Mouse (Mus musculus) intestine, embryonic 16.5 days (tissue): ENCODE data around the gene P4hb. TPM values are rescaled to one million over a fixed set of nuclear protein-coding genes. Genes with fewer than 3 reads are reported as not detected.
"Not testable (repeated sequence)": the region's sequence is repeated elsewhere in the genome, so short reads cannot be mapped to it uniquely, and the experiment has no call there.

Experiments
- ATAC-seq: fragments of 200-750 bp; cut with Nextera tagmentation; 2 replicates; pipeline ENCODE4 v1.8.0; 2017; ENCODE audit warnings: moderate TSS enrichment, moderate library complexity
- H3K27ac ChIP-seq: fragments of 300-500 bp; sonication (generic); 2 replicates; pipeline ENCODE4 v1.5.1; 2014; ENCODE audit warnings: mild to moderate bottlenecking, low read length
- H3K27me3 ChIP-seq: fragments of 300-500 bp; sonication (generic); replicated peaks from 2 replicates; pipeline ENCODE4 v1.6.1; 2014; ENCODE audit warnings: low read length, control low read depth, mixed read lengths; ENCODE audit not compliant: control insufficient read depth, insufficient read depth
- H3K36me3 ChIP-seq: fragments of 300-500 bp; sonication (generic); 2 replicates; pipeline ENCODE4 v1.6.1; 2014; ENCODE audit warnings: low read length, control low read depth; ENCODE audit not compliant: control insufficient read depth, insufficient read depth
- H3K4me1 ChIP-seq: fragments of 300-500 bp; sonication (generic); 2 replicates; pipeline ENCODE4 v1.6.1; 2014; ENCODE audit warnings: low read length, control low read depth, mixed read lengths; ENCODE audit not compliant: control insufficient read depth, insufficient read depth
- H3K4me2 ChIP-seq: fragments of 300-500 bp; sonication (generic); 2 replicates; pipeline ENCODE4 v1.6.1; 2014; ENCODE audit warnings: low read depth, low read length, control low read depth
- H3K4me3 ChIP-seq: fragments of 300-500 bp; sonication (generic); 2 replicates; pipeline ENCODE4 v1.5.1; 2014; ENCODE audit warnings: mild to moderate bottlenecking, low read length
- H3K9ac ChIP-seq: fragments of 300-500 bp; sonication (generic); 2 replicates; pipeline ENCODE4 v1.6.1; 2014; ENCODE audit warnings: low read depth, low read length
- H3K9me3 ChIP-seq: fragments of 300-500 bp; sonication (generic); 2 replicates; pipeline ENCODE4 v1.6.1; 2016; ENCODE audit warnings: low read length, control low read depth; ENCODE audit not compliant: control insufficient read depth
- WGBS: fragments of 180-500 bp; shearing (Covaris S2); extraction: QIAGEN DNeasy Blood & Tissue Kit; methylation state at CpG from one replicate; pipeline ENCODE4 v1.1.7; 2014; 5-methylcytosine and 5-hydroxymethylcytosine counted together
- polyA plus RNA-seq: library from polyadenylated mRNA; unstranded; fragments of >200 nt; fragmentation: Nextera tagmentation; extraction: Ambion mirVana; gene quantifications from 2 replicates; pipeline ENCODE4 v1.2.1, GENCODE M21; 2015

P4hb gene
- polyA plus RNA-seq, 1 experiment from 2014 or later, result 1,365 TPM

GRCm38 (mm10) chr11:120562949-120563348 is 10.1 kb downstream of the P4hb start:
- H3K36me3 ChIP-seq, result peaks cover 46% of the 10 kb centered on the region
- no peaks in the 10 kb centered on the region for H3K27me3 ChIP-seq
- no peak overlapping the region for H3K4me2 ChIP-seq
- 0 out of 2 replicates have a peak, but pooled peaks cover 4% of the 10 kb centered on the region for H3K4me1 ChIP-seq
- no peak overlapping the region for H3K27ac ChIP-seq
- no peak overlapping the region for H3K9ac ChIP-seq
- WGBS, result 95% methylated on average over 13 of the region's 13 CpGs
- no peaks in the 10 kb centered on the region for H3K9me3 ChIP-seq
- H3K4me3 ChIP-seq, result no peak overlapping the region
- ATAC-seq, result no peak

GRCm38 (mm10) chr11:120560952-120561728 is 11.9 kb downstream of the P4hb start:
- H3K4me3 ChIP-seq, result no peak overlapping the region
- H3K36me3 ChIP-seq, result peaks cover 46% of the 10 kb centered on the region
- ATAC-seq, result no peak
- H3K4me1 ChIP-seq, result no peaks in the 10 kb centered on the region
- H3K4me2 ChIP-seq, result no peak overlapping the region
- H3K27me3 ChIP-seq, result no peaks in the 10 kb centered on the region
- no peak overlapping the region for H3K27ac ChIP-seq
- no peaks in the 10 kb centered on the region for H3K9me3 ChIP-seq
- 93% methylated on average over 13 of the region's 13 CpGs for WGBS
- H3K9ac ChIP-seq, result no peak overlapping the region

- peaks cover 38% of the 10 kb centered on the region for H3K36me3 ChIP-seq
- H3K27me3 ChIP-seq, H3K9ac ChIP-seq, H3K4me2 ChIP-seq, H3K9me3 ChIP-seq, H3K4me1 ChIP-seq, ATAC-seq, H3K4me3 ChIP-seq, H3K27ac ChIP-seq: not testable (repeated sequence)
- WGBS, result 85% methylated on average over 6 of the region's 6 CpGs
These were observed 14.2 kb downstream of the P4hb start for GRCm38 (mm10) chr11:120558843-120559242.

GRCm38 (mm10) chr11:120555260-120555659 is 17.8 kb downstream of the P4hb start:
- H3K27ac ChIP-seq, result peak overlapping the region; percentile 43
- WGBS, result 66% methylated on average over 2 of the region's 2 CpGs
- H3K4me3 ChIP-seq, result no peak overlapping the region
- no peaks in the 10 kb centered on the region for H3K27me3 ChIP-seq
- H3K9ac ChIP-seq, result no peak overlapping the region
- peak; percentile 56; the same call in 1 of the 2 replicates for ATAC-seq
- peaks cover 10% of the 10 kb centered on the region for H3K36me3 ChIP-seq
- H3K9me3 ChIP-seq, result no peaks in the 10 kb centered on the region
- H3K4me2 ChIP-seq, result no peak overlapping the region
- H3K4me1 ChIP-seq, result peaks cover 3% of the 10 kb centered on the region

GRCm38 (mm10) chr11:120554834-120555233 is 18.2 kb downstream of the P4hb start:
- 71% methylated on average over 7 of the region's 7 CpGs for WGBS
- Histone ChIP-seq H3K9ac (no peak overlapping the region), H3K9me3 (no peaks in the 10 kb centered on the region), H3K4me3 (no peak overlapping the region), H3K27ac (peak overlapping the region; percentile 67), H3K36me3 (peaks cover 7% of the 10 kb centered on the region; the same call in 1 of the 2 replicates), H3K4me2 (no peak overlapping the region), H3K27me3 (no peaks in the 10 kb centered on the region), H3K4me1 (peaks cover 7% of the 10 kb centered on the region)
- peak; percentile 65 for ATAC-seq

GRCm38 (mm10) chr11:120552736-120553135 is 20.3 kb downstream of the P4hb start:
- no peak overlapping the region for H3K4me2 ChIP-seq
- H3K4me3 ChIP-seq, result no peak overlapping the region
- H3K27me3 ChIP-seq, result no peaks in the 10 kb centered on the region
- H3K36me3 ChIP-seq, result no peaks in the 10 kb centered on the region
- no peak for ATAC-seq
- no peak overlapping the region for H3K9ac ChIP-seq
- no peaks in the 10 kb centered on the region for H3K9me3 ChIP-seq
- peaks cover 18% of the 10 kb centered on the region for H3K4me1 ChIP-seq
- H3K27ac ChIP-seq, result no peak overlapping the region
- 75% methylated on average over 5 of the region's 5 CpGs for WGBS

- Histone ChIP-seq H3K36me3 (no peaks in the 10 kb centered on the region), H3K4me3 (peak within 1 kb of the TSS; percentile 86), H3K9ac (peak within 1 kb of the TSS; percentile 98), H3K4me1 (peaks cover 27% of the 10 kb centered on the region), H3K4me2 (peak within 1 kb of the TSS; percentile 91), H3K27me3 (no peaks in the 10 kb centered on the region), H3K9me3 (no peaks in the 10 kb centered on the region), H3K27ac (peak within 1 kb of the TSS; percentile 98; the same call in 1 of the 2 replicates)
- WGBS, result 92% methylated on average over 28 of the region's 28 CpGs
- no peak for ATAC-seq
These were observed 22.1 kb downstream of the P4hb start, which contains the start of gene Ppp1r27 for GRCm38 (mm10) chr11:120550810-120551440. TSS of gene Ppp1r27 (minus strand) at chr11:120551132.

- no peaks in the 10 kb centered on the region for H3K27me3 ChIP-seq
- H3K4me2 ChIP-seq, result peak overlapping the region; percentile 91
- H3K9ac ChIP-seq, result peak overlapping the region; percentile 98
- WGBS, result 64% methylated on average over 11 of the region's 11 CpGs
- H3K9me3 ChIP-seq, result no peaks in the 10 kb centered on the region
- peak; percentile 14; the same call in 1 of the 2 replicates for ATAC-seq
- H3K27ac ChIP-seq, result peak overlapping the region; percentile 98
- H3K4me1 ChIP-seq, result peaks cover 29% of the 10 kb centered on the region
- no peaks in the 10 kb centered on the region for H3K36me3 ChIP-seq
- peak overlapping the region; percentile 86 for H3K4me3 ChIP-seq
These were observed 22.9 kb downstream of the P4hb start for GRCm38 (mm10) chr11:120549986-120550809.
